10 mouse cellular contexts compared by ENCODE assay signal in the genomic region with DNA sequence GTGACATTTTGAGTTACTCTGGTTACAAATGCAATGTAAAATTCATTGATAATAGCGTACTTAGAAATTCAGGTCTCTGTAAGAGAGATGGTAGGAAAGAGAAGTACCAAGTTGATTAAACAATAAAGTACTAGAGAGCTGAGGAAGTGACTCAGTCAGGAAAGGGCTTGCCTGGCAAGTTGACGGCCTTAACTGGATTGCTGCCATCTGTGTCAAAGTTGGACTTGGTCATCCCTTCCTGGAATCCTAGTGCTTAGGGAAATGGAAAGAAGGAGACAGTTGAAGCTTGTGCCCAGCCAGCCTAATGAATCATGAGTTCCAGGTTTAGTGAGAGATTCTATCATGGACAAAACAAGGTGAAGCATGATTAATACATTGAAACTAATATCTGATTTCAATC.
DNase-seq lines count a peak whose midpoint lies in the region; ATAC-seq and TF ChIP-seq lines count a peak whose summit lies in the region.
"Had no signal": no experiment of that assay in that cellular context is flagged by ENCODE, and none has a peak within 500 bp of the region (broad histone marks: within the 10 kb centered on the region; RNA-seq: fewer than 3 reads in every experiment).

No protein-coding gene starts in this region.

- DNase-seq in adrenal gland, adult (ENCODE audit: inconsistent age in 2 of 2, low spot score in 1 of 2): peak; percentile 8 to 82
- DNase-seq in adrenal gland, postnatal 4 days (ENCODE audit: low spot score in 2 of 2): no peak
- peak; percentile 46 for DNase-seq in urinary bladder, postnatal 14 days (ENCODE audit: low spot score)
- no peak for DNase-seq in urinary bladder, postnatal 4 days (ENCODE audit: low spot score in 2 of 2)
- DNase-seq in kidney, adult 9 months: peak; percentile 80
- DNase-seq in stomach, postnatal 0 days (ENCODE audit: low spot score): peak; percentile 37
- DNase-seq in left cerebral cortex, adult 18-20 months (ENCODE audit: low spot score in 2 of 2): no peak
- DNase-seq in thymus, postnatal 0 days (ENCODE audit: low spot score): no peak
- DNase-seq: thymus, adult 18-20 months had no signal

- no peak overlapping the region for H3K4me2 ChIP-seq in stomach, postnatal 0 days (replicated peaks; ENCODE audit: low read depth)
- H3K4me2 ChIP-seq: midbrain, embryonic 15.5 days had no signal

- 56% methylated on average over 2 of the region's 2 CpGs for WGBS in stomach, postnatal 0 days

- H3K4me3 ChIP-seq in stomach, postnatal 0 days (ENCODE audit: low read depth, low read length): no peak overlapping the region
- H3K4me3 ChIP-seq: midbrain, embryonic 15.5 days had no signal

- H3K27me3 ChIP-seq in stomach, postnatal 0 days (ENCODE audit: control insufficient read depth, insufficient read depth, low read length): no peaks in the 10 kb centered on the region
- H3K27me3 ChIP-seq: midbrain, embryonic 15.5 days had no signal

- H3K9ac ChIP-seq in stomach, postnatal 0 days (ENCODE audit: low read length): no peak overlapping the region
- H3K9ac ChIP-seq: midbrain, embryonic 15.5 days had no signal

- ATAC-seq in stomach, postnatal 0 days (ENCODE audit: low FRiP score, low TSS enrichment): peak; percentile 49; the same call in 1 of the 2 replicates
- ATAC-seq: midbrain, embryonic 15.5 days had no signal

- no peaks in the 10 kb centered on the region for H3K36me3 ChIP-seq in stomach, postnatal 0 days (ENCODE audit: control insufficient read depth, insufficient read depth, low read length)
- H3K36me3 ChIP-seq: midbrain, embryonic 15.5 days had no signal

- no peak overlapping the region for H3K27ac ChIP-seq in stomach, postnatal 0 days (replicated peaks)
- H3K27ac ChIP-seq: midbrain, embryonic 15.5 days had no signal

- TF ChIP-seq CTCF in stomach, postnatal 0 days (IDR thresholded peaks at IDR 0.05; ENCODE audit: low read depth): no peak

- H3K9me3 ChIP-seq in stomach, postnatal 0 days (ENCODE audit: control insufficient read depth, low read length): no peaks in the 10 kb centered on the region
- H3K9me3 ChIP-seq: midbrain, embryonic 15.5 days had no signal

- H3K4me1 ChIP-seq in stomach, postnatal 0 days (replicated peaks; ENCODE audit: control insufficient read depth, insufficient read depth): no peaks in the 10 kb centered on the region

- TF ChIP-seq EP300 in stomach, postnatal 0 days (optimal IDR thresholded peaks at IDR 0.05): no peak

Comparison
In these comparisons a context has a peak if more than half of its experiments do, and no peak if none do; other contexts are left out.
1. DNase-seq: peak in adrenal gland, adult (2 of 2), urinary bladder, postnatal 14 days (single experiment), kidney, adult 9 months (single experiment) and stomach, postnatal 0 days (single experiment); none in adrenal gland, postnatal 4 days (0 of 2), urinary bladder, postnatal 4 days (0 of 2), left cerebral cortex, adult 18-20 months (0 of 2) and thymus, postnatal 0 days (single experiment).